Mouse (Mus musculus): ENCODE data around the gene Stx11.
A peak's percentile ranks its signal among the peaks of the same experiment; 100 is the strongest.

DNA sequence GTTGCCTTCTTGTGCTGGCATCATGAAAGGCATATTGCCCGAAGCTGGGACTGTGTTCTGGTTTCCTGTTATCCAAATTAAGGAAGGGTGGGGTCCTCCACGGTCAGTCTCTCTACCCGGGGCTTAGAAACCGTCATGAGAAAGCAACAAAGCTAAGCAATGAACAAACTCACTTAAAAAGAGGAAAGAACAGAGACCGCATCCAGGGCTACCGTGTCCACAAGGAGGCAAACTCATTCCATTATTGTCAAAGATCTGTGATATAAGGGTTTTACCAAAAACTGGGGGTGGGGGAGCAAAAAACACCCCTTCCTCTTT is 34.3 kb downstream of the Stx11 start:
- TF ChIP-seq CTCF (IDR thresholded peaks at IDR 0.05; ENCODE audit: low read depth), result peak; percentile 15; the same call in 1 of the 2 replicates
- TF ChIP-seq EP300 (IDR thresholded peaks at IDR 0.05; ENCODE audit: low read depth), result no peak

Measured in liver, postnatal 0 days (tissue).